In genomic region chr9:60926301-60926700, GRCm38 (mm10) we compare ENCODE assay signal across 17 mouse cellular contexts.
DNase-seq lines count a peak whose midpoint lies in the region; ATAC-seq and TF ChIP-seq lines count a peak whose summit lies in the region.
"Had no signal": no experiment of that assay in that cellular context is flagged by ENCODE, and none has a peak within 500 bp of the region (broad histone marks: within the 10 kb centered on the region; RNA-seq: fewer than 3 reads in every experiment).

No protein-coding gene starts in this region.

- H3K27me3 ChIP-seq in liver, adult 2 months (ENCODE audit: control insufficient read depth, insufficient read depth, low read length) = no peaks in the 10 kb centered on the region
- no peaks in the 10 kb centered on the region for H3K27me3 ChIP-seq in liver, postnatal 0 days (ENCODE audit: insufficient read depth, low read length)
- H3K27me3 ChIP-seq in limb, embryonic 10.5 days (ENCODE audit: low read depth, poor library complexity, severe bottlenecking) = no peaks in the 10 kb centered on the region
- H3K27me3 ChIP-seq: midbrain, embryonic 12.5 days had no signal

- intact Hi-C loops in left cerebral cortex, adult 2 months (cut with DNase I) = no loop called here

- H3K27ac ChIP-seq in liver, adult 2 months (replicated peaks; ENCODE audit: insufficient read depth, low read depth, low read length) = no peak overlapping the region
- H3K27ac ChIP-seq in liver, postnatal 0 days (ENCODE audit: low read depth) = no peak overlapping the region
- peak overlapping the region; percentile 1; the same call in 1 of the 2 replicates for H3K27ac ChIP-seq in limb, embryonic 10.5 days
- no peak overlapping the region for H3K27ac ChIP-seq in left cerebral cortex, adult 2 months
- H3K27ac ChIP-seq: heart, embryonic 13.5 days; liver, embryonic 12.5 days; midbrain, embryonic 12.5 days had no signal

- no peak overlapping the region for H3K4me2 ChIP-seq in liver, postnatal 0 days (ENCODE audit: low read depth, low read length)
- H3K4me2 ChIP-seq: heart, embryonic 13.5 days; liver, embryonic 12.5 days; midbrain, embryonic 12.5 days had no signal

- ATAC-seq in liver, postnatal 0 days = no peak
- ATAC-seq: liver, embryonic 12.5 days had no signal

- TF ChIP-seq POLR2A in liver, adult 2 months (IDR thresholded peaks at IDR 0.05; ENCODE audit: extremely low read depth, insufficient read depth, low read length) = no peak

- H3K9ac ChIP-seq in liver, adult 2 months (ENCODE audit: low read depth, low read length) = no peak overlapping the region
- H3K9ac ChIP-seq in liver, postnatal 0 days (replicated peaks) = no peak overlapping the region
- H3K9ac ChIP-seq: heart, embryonic 13.5 days; liver, embryonic 12.5 days; midbrain, embryonic 12.5 days had no signal

- WGBS in liver, adult 2 months = 43% methylated on average over 9 of the region's 9 CpGs
- 76% methylated on average over 9 of the region's 9 CpGs for WGBS in liver, postnatal 0 days (ENCODE audit: insufficient replicate concordance)
- WGBS in limb, embryonic 10.5 days = 68% methylated on average over 9 of the region's 9 CpGs

- peak; percentile 82 for DNase-seq in liver, adult 2 months (ENCODE audit: extremely low read depth, low read depth, low spot score)
- DNase-seq in liver, postnatal 0 days = no peak
- peak; percentile 24 for DNase-seq in urinary bladder, postnatal 14 days (ENCODE audit: low spot score)
- DNase-seq in urinary bladder, postnatal 25 days (ENCODE audit: low spot score) = no peak
- DNase-seq in limb, embryonic 10.5 days (ENCODE audit: low spot score) = no peak
- peak; percentile 23 for DNase-seq in ovary, postnatal 36 days (ENCODE audit: low spot score)
- no peak for DNase-seq in left cerebral cortex, adult 2 months (ENCODE audit: extremely low spot score in 1 of 2, low spot score in 2 of 2)
- no peak for DNase-seq in thymus, postnatal 0 days (ENCODE audit: low spot score)
- DNase-seq: cerebellum, adult 9-10 months; gastrocnemius, postnatal 10 days; kidney, adult 18-20 months; kidney, postnatal 10 days; right cerebral cortex, adult 18-20 months; thymus, postnatal 36 days had no signal

- H3K4me3 ChIP-seq in liver, adult 2 months (ENCODE audit: insufficient read depth, low read depth, low read length) = no peak overlapping the region
- no peak overlapping the region for H3K4me3 ChIP-seq in liver, postnatal 0 days (ENCODE audit: low read depth, low read length)
- no peak overlapping the region for H3K4me3 ChIP-seq in limb, embryonic 10.5 days
- no peak overlapping the region for H3K4me3 ChIP-seq in left cerebral cortex, adult 2 months
- H3K4me3 ChIP-seq: heart, embryonic 13.5 days; liver, embryonic 12.5 days; midbrain, embryonic 12.5 days had no signal

- H3K79me2 ChIP-seq in liver, adult 2 months (ENCODE audit: control insufficient read depth, insufficient read depth, low read length) = no peaks in the 10 kb centered on the region

- no peaks in the 10 kb centered on the region for H3K9me3 ChIP-seq in liver, postnatal 0 days (ENCODE audit: low read length)
- no peaks in the 10 kb centered on the region; the same call in 1 of the 2 replicates for H3K9me3 ChIP-seq in limb, embryonic 10.5 days (replicated peaks)
- H3K9me3 ChIP-seq: heart, embryonic 13.5 days; liver, embryonic 12.5 days; midbrain, embryonic 12.5 days had no signal

- TF ChIP-seq CTCF in liver, adult 2 months (IDR thresholded peaks at IDR 0.05; ENCODE audit: low read depth, low read length) = no peak
- no peak for TF ChIP-seq CTCF in liver, postnatal 0 days (IDR thresholded peaks at IDR 0.05; ENCODE audit: low read depth)
- no peak for TF ChIP-seq CTCF in left cerebral cortex, adult 2 months (IDR thresholded peaks at IDR 0.05)

- peaks cover 5% of the 10 kb centered on the region for H3K4me1 ChIP-seq in liver, adult 2 months (ENCODE audit: control insufficient read depth, insufficient read depth, low read length)
- H3K4me1 ChIP-seq in liver, postnatal 0 days (ENCODE audit: insufficient read depth) = no peaks in the 10 kb centered on the region
- peaks cover 13% of the 10 kb centered on the region for H3K4me1 ChIP-seq in limb, embryonic 10.5 days
- H3K4me1 ChIP-seq: liver, embryonic 12.5 days; midbrain, embryonic 12.5 days had no signal

- H3K36me3 ChIP-seq in liver, adult 2 months (ENCODE audit: control insufficient read depth, insufficient read depth, low read length) = no peaks in the 10 kb centered on the region
- no peaks in the 10 kb centered on the region for H3K36me3 ChIP-seq in liver, postnatal 0 days (replicated peaks; ENCODE audit: insufficient read depth, low read length)
- no peaks in the 10 kb centered on the region for H3K36me3 ChIP-seq in limb, embryonic 10.5 days
- H3K36me3 ChIP-seq: heart, embryonic 13.5 days; liver, embryonic 12.5 days; midbrain, embryonic 12.5 days had no signal

- no peak for TF ChIP-seq EP300 in liver, postnatal 0 days (IDR thresholded peaks at IDR 0.05; ENCODE audit: low read depth)

Comparison
In these comparisons a context has a peak if more than half of its experiments do, and no peak if none do; other contexts are left out.
1. DNase-seq: peak in liver, adult 2 months (single experiment), urinary bladder, postnatal 14 days (single experiment) and ovary, postnatal 36 days (single experiment); none in liver, postnatal 0 days (single experiment), urinary bladder, postnatal 25 days (single experiment), limb, embryonic 10.5 days (single experiment), left cerebral cortex, adult 2 months (0 of 2) and thymus, postnatal 0 days (single experiment).